17 mouse cellular contexts compared by ENCODE assay signal in the genomic region with DNA sequence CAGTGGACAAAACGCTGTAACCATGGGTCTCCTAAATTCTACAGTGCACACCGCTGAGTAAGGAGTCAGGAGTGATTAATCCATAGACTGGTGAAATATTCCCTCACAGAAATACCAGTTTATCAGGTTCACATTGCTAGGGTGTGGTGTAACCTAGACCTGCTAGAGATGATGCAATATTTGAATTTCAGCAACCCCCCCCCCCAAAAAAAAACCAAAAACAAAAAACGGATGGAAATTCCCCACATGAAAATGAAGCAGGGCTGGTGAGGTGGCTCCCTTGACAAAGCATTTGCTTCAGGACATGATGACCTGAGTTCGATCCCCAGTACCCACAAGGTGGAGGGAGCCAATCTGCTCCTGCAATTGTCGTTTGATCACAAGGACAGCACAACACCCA.
A peak's percentile ranks its signal among the peaks of the same experiment; 100 is the strongest.
DNase-seq lines count a peak whose midpoint lies in the region; ATAC-seq and TF ChIP-seq lines count a peak whose summit lies in the region.
"Had no signal": no experiment of that assay in that cellular context is flagged by ENCODE, and none has a peak within 500 bp of the region (broad histone marks: within the 10 kb centered on the region; RNA-seq: fewer than 3 reads in every experiment).

No protein-coding gene starts in this region.

- 56% methylated on average over 5 of the region's 5 CpGs for WGBS in liver, embryonic 14.5 days (ENCODE audit: insufficient replicate concordance)
- WGBS in liver, postnatal 0 days (ENCODE audit: insufficient replicate concordance): 63% methylated on average over 5 of the region's 5 CpGs
- WGBS in liver, embryonic 15.5 days (ENCODE audit: insufficient replicate concordance): 51% methylated on average over 5 of the region's 5 CpGs

- H3K4me3 ChIP-seq in liver, embryonic 14.5 days (ENCODE audit: insufficient read depth in 1 of 2, low read depth in 2 of 2, low read length in 2 of 2): no peak overlapping the region
- no peak overlapping the region for H3K4me3 ChIP-seq in liver, postnatal 0 days (ENCODE audit: low read depth, low read length)
- H3K4me3 ChIP-seq in CH12.LX (replicated peaks in 1 of 3; ENCODE audit: low read depth in 2 of 3, low read length in 2 of 3, poor library complexity in 1 of 3): no peak overlapping the region
- no peak overlapping the region for H3K4me3 ChIP-seq in liver, embryonic 15.5 days (replicated peaks)
- H3K4me3 ChIP-seq: forebrain, embryonic 13.5 days had no signal

- ATAC-seq in liver, embryonic 14.5 days (ENCODE audit: insufficient read depth): no peak
- no peak for ATAC-seq in liver, postnatal 0 days
- no peak for ATAC-seq in liver, embryonic 15.5 days (ENCODE audit: insufficient read depth)

- in situ Hi-C loops in CH12.LX (cut with MboI; ENCODE audit: low pct_ligation_motif_present, low pct_unique_long_range_greater_than_20kb, low sequenced_read_pairs): loop anchor here (25.0 kb wide), 1 partner anchor 596 kb away; no protein-coding TSS in a partner anchor

- peaks cover 25 to 33% of the 10 kb centered on the region in 2 experiments for H3K4me1 ChIP-seq in liver, embryonic 14.5 days (replicated peaks; ENCODE audit: control insufficient read depth in 2 of 2, insufficient read depth in 2 of 2, low read length in 1 of 2)
- H3K4me1 ChIP-seq in liver, postnatal 0 days (ENCODE audit: insufficient read depth): peaks cover 10% of the 10 kb centered on the region; the same call in 1 of the 2 replicates
- peaks cover 11 to 29% of the 10 kb centered on the region in 2 experiments for H3K4me1 ChIP-seq in CH12.LX (ENCODE audit: control insufficient read depth in 1 of 2, insufficient read depth in 2 of 2)
- H3K4me1 ChIP-seq in liver, embryonic 15.5 days (replicated peaks): peaks cover 49% of the 10 kb centered on the region
- H3K4me1 ChIP-seq: embryonic facial prominence, embryonic 13.5 days; forebrain, embryonic 13.5 days; heart, embryonic 12.5 days; hindbrain, embryonic 15.5 days had no signal

- peak overlapping the region; percentile 16; the same call in 1 of the 2 replicates for H3K9ac ChIP-seq in liver, embryonic 14.5 days (replicated peaks)
- no peak overlapping the region for H3K9ac ChIP-seq in liver, postnatal 0 days (replicated peaks)
- H3K9ac ChIP-seq in CH12.LX (ENCODE audit: insufficient read depth, low read depth): peak overlapping the region; percentile 73
- H3K9ac ChIP-seq in liver, embryonic 15.5 days: no peak overlapping the region
- H3K9ac ChIP-seq: embryonic facial prominence, embryonic 13.5 days; forebrain, embryonic 13.5 days; forebrain, postnatal 0 days; heart, embryonic 12.5 days; hindbrain, embryonic 15.5 days had no signal

- H3K27me3 ChIP-seq in liver, embryonic 14.5 days (ENCODE audit: control insufficient read depth, insufficient read depth, low read length): no peaks in the 10 kb centered on the region
- H3K27me3 ChIP-seq in liver, postnatal 0 days (ENCODE audit: insufficient read depth, low read length): no peaks in the 10 kb centered on the region
- H3K27me3 ChIP-seq in CH12.LX (replicated peaks): no peaks in the 10 kb centered on the region
- no peaks in the 10 kb centered on the region for H3K27me3 ChIP-seq in liver, embryonic 15.5 days
- H3K27me3 ChIP-seq: embryonic facial prominence, embryonic 13.5 days; forebrain, embryonic 13.5 days; heart, embryonic 12.5 days; hindbrain, embryonic 15.5 days had no signal

- peak overlapping the region; percentile 55 for H3K4me2 ChIP-seq in liver, embryonic 14.5 days (ENCODE audit: low read depth)
- no peak overlapping the region for H3K4me2 ChIP-seq in liver, postnatal 0 days (ENCODE audit: low read depth, low read length)
- no peak overlapping the region for H3K4me2 ChIP-seq in CH12.LX (ENCODE audit: insufficient read depth, low read depth, poor library complexity, severe bottlenecking)
- peak overlapping the region; percentile 69; the same call in 1 of the 2 replicates for H3K4me2 ChIP-seq in liver, embryonic 15.5 days

- peak overlapping the region; percentile 78 for H3K27ac ChIP-seq in liver, embryonic 14.5 days
- H3K27ac ChIP-seq in liver, postnatal 0 days (ENCODE audit: low read depth): no peak overlapping the region
- H3K27ac ChIP-seq in CH12.LX (ENCODE audit: insufficient read depth, low read depth): no peak overlapping the region
- H3K27ac ChIP-seq in liver, embryonic 15.5 days (replicated peaks): peak overlapping the region; percentile 88; the same call in 1 of the 2 replicates
- H3K27ac ChIP-seq: embryonic facial prominence, embryonic 13.5 days; forebrain, embryonic 13.5 days; gastrocnemius, adult 2 months; hindbrain, embryonic 15.5 days had no signal

- dilution Hi-C loops in CH12.LX (cut with MboI; ENCODE audit: extremely low pct_ligation_motif_present, extremely low pct_unique_long_range_greater_than_20kb, low sequenced_read_pairs): no loop called here

- H3K79me2 ChIP-seq in CH12.LX (replicated peaks; ENCODE audit: control insufficient read depth, extremely low read depth, insufficient read depth, poor library complexity, severe bottlenecking): no peaks in the 10 kb centered on the region

- H3K36me3 ChIP-seq in liver, embryonic 14.5 days (replicated peaks; ENCODE audit: control insufficient read depth, insufficient read depth, low read depth): no peaks in the 10 kb centered on the region
- no peaks in the 10 kb centered on the region for H3K36me3 ChIP-seq in liver, postnatal 0 days (replicated peaks; ENCODE audit: insufficient read depth, low read length)
- H3K36me3 ChIP-seq in CH12.LX (replicated peaks in 1 of 2; ENCODE audit: control insufficient read depth in 1 of 2, insufficient read depth in 1 of 2, low read length in 1 of 2): no peaks in the 10 kb centered on the region
- no peaks in the 10 kb centered on the region for H3K36me3 ChIP-seq in liver, embryonic 15.5 days (replicated peaks)
- H3K36me3 ChIP-seq: embryonic facial prominence, embryonic 13.5 days; heart, embryonic 12.5 days; hindbrain, embryonic 15.5 days had no signal

- no peak for TF ChIP-seq POLR2A in CH12.LX (IDR thresholded peaks at IDR 0.05; ENCODE audit: low read depth, low read length)

- no peak for TF ChIP-seq RAD21 in CH12.LX (IDR thresholded peaks at IDR 0.05; ENCODE audit: low read depth, low read length)

- no peak for TF ChIP-seq EP300 in liver, embryonic 14.5 days (IDR thresholded peaks at IDR 0.05; ENCODE audit: low read depth)
- TF ChIP-seq EP300 in liver, postnatal 0 days (IDR thresholded peaks at IDR 0.05; ENCODE audit: low read depth): no peak
- no peak for TF ChIP-seq EP300 in CH12.LX (IDR thresholded peaks at IDR 0.05; ENCODE audit: low read length)

- DNase-seq in liver, embryonic 14.5 days (ENCODE audit: low read depth in 3 of 3, low spot score in 3 of 3): no peak
- DNase-seq in liver, postnatal 0 days: no peak
- DNase-seq in CH12.LX (ENCODE audit: extremely low read depth): peak; percentile 17
- no peak for DNase-seq in heart, postnatal 14 days
- no peak for DNase-seq in thymus, postnatal 14 days
- DNase-seq: adrenal gland, postnatal 14 days; B cell, adult 2 months; cerebellum, adult 11-12 months; cerebellum, adult 9-10 months; gastrocnemius, adult 2 months; gastrocnemius, postnatal 25 days had no signal

- intact Hi-C loops in heart, postnatal 14 days (cut with DNase I): loop anchor here (5.0 kb wide), 1 partner anchor 606 kb away; no protein-coding TSS in a partner anchor

- no peaks in the 10 kb centered on the region for H3K9me3 ChIP-seq in liver, embryonic 14.5 days (ENCODE audit: control insufficient read depth, low read length)
- no peaks in the 10 kb centered on the region for H3K9me3 ChIP-seq in liver, postnatal 0 days (ENCODE audit: low read length)
- H3K9me3 ChIP-seq in CH12.LX (replicated peaks; ENCODE audit: low read length): no peaks in the 10 kb centered on the region
- H3K9me3 ChIP-seq in liver, embryonic 15.5 days (replicated peaks): no peaks in the 10 kb centered on the region
- H3K9me3 ChIP-seq: embryonic facial prominence, embryonic 13.5 days; forebrain, embryonic 13.5 days; heart, embryonic 12.5 days; hindbrain, embryonic 15.5 days had no signal

- TF ChIP-seq CTCF in liver, embryonic 14.5 days (IDR thresholded peaks at IDR 0.05; ENCODE audit: low read depth): no peak
- no peak for TF ChIP-seq CTCF in liver, postnatal 0 days (IDR thresholded peaks at IDR 0.05; ENCODE audit: low read depth)
- TF ChIP-seq CTCF in CH12.LX (conservative IDR thresholded peaks at IDR 0.05 in 1 of 2, IDR thresholded peaks at IDR 0.05 in 1 of 2; ENCODE audit: low read depth in 2 of 2, low read length in 2 of 2): no peak

TF ChIP-seq in CH12.LX, 34 proteins besides CTCF, POLR2A, EP300 and RAD21:
- TF ChIP-seq ZNF384 (IDR thresholded peaks at IDR 0.05; ENCODE audit: low read depth, low read length) (peak; percentile 69), MAZ (IDR thresholded peaks at IDR 0.05; ENCODE audit: low read depth, low read length) (peak; percentile 51; the same call in 1 of the 2 replicates), SIN3A (IDR thresholded peaks at IDR 0.05; ENCODE audit: low read length) (no peak), ZC3H11A (IDR thresholded peaks at IDR 0.05; ENCODE audit: low read depth, low read length) (no peak)

Comparison
In these comparisons a context has a peak if more than half of its experiments do, and no peak if none do; other contexts are left out.
1. H3K27ac ChIP-seq: peak in liver, embryonic 14.5 days (single experiment) and liver, embryonic 15.5 days (single experiment); none in liver, postnatal 0 days (single experiment) and CH12.LX (single experiment).
2. H3K4me2 ChIP-seq: peak in liver, embryonic 14.5 days (single experiment) and liver, embryonic 15.5 days (single experiment); none in liver, postnatal 0 days (single experiment) and CH12.LX (single experiment).
3. H3K9ac ChIP-seq: peak in liver, embryonic 14.5 days (single experiment) and CH12.LX (single experiment); none in liver, postnatal 0 days (single experiment) and liver, embryonic 15.5 days (single experiment).